Mouse (Mus musculus): ENCODE data around the gene Cntd1.
"Not testable (repeated sequence)": the region's sequence is repeated elsewhere in the genome, so short reads cannot be mapped to it uniquely, and the experiment has no call there.

Cntd1 gene

DNA sequence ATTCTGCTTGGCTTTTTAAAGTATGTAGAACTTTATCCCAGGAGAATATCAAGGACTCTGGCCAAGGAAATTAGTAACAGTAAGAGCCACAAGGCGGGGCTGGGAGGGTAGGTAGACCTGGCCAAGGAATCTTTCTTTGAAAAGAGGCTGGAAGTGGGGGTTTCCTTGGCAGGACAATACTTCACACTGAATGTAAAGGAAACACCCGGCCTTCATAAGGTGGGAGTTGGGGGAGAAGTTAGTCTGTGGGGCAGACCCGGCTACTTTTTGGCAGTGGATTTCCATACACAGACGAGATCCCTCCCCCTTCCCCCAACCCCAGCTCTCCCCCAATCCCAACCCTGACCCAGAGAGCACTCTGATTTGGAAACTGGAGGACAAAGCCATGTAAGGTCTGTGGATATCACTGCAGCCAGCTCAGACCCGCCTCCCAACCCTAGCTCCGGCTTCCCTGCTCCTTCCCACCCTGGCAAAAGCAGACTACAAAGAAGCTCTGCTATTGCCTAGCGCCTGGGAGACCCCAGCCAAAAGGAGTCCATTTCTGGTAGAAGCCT lies 51.6 kb downstream of the Cntd1 start, which contains the start of gene Aoc3:
Aoc3 (plus strand) TSS at position 235 of the 554 bp plus-strand sequence.
- DNase-seq (ENCODE audit: low read depth, low spot score), result no peak

DNA sequence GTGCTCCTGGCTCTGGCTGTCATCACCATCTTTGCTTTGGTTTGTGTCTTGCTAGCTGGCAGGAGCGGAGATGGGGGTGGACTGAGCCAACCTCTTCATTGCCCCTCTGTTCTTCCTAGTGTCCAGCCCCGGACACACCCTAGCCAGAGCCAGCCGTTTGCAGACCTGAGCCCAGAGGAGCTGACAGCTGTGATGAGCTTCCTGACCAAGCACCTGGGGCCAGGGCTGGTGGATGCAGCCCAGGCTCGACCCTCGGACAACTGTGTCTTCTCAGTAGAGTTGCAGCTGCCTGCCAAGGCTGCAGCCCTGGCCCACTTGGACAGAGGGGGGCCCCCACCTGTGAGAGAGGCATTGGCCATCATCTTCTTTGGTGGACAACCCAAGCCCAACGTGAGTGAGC lies 52.1 kb downstream of the Cntd1 start:
- not testable (repeated sequence) for DNase-seq (ENCODE audit: low read depth, low spot score)

DNA sequence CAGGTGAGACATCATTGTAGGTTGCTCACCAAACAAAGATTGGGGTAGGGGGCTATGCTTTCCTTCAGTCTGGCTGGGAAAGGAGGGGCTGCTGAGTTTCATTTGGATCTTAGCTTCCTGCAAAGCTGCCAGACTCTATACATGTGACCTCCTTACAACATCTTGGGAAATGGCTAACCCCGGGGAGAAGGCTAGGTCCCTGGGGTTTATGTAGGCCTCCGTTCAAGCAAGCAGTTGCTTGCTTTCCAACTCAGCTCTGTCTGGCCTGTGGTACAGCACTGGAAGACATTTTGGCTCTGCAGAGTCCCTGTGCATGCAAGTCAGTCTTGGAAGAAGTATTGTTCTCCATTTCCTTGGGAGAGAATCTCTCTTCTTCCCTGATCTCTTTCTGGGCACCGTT lies 53.7 kb downstream of the Cntd1 start:
- DNase-seq (ENCODE audit: low read depth, low spot score), result no peak

DNA sequence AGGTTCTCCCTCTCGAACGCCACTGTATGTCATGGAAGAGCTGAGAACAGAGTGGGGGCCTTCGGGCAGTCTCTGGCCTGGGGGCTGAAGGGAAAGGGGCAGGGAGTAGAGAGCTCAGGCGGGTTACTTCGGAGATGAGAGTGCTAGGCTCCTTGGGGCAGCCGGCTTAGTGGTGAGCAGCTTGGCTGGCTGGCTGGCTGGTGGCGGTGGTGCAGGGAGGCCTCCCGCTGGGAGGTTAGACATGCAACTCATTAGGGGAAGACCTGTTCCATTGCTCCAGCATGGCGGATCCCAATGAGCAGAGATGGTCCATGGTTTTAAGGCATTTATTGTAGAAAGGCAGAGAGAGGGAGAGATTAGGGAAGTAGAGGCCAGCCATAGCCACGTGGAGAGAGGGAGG lies 55.2 kb downstream of the Cntd1 start:
- DNase-seq (ENCODE audit: low read depth, low spot score), result no peak

DNA sequence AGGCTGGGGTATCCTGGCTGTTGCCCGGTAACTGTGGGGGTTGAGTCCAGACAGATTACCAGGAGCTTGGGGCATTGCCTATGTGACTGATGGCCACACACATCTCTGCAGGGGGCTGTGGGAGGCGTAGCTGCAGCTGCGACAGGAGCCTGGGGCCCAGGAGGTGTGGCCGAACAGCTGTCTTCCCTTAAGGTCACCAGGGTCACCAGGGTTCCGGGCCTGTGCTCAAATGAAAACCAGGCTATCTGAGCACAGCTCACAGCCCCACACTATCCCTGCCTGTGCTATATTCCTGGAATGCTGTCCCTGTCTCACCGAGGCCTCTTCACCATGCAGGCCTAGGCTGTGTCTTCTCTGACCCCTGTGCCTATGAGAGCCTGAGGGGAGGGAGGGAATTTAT lies 55.7 kb downstream of the Cntd1 start:
- DNase-seq (ENCODE audit: low read depth, low spot score), result no peak

DNA sequence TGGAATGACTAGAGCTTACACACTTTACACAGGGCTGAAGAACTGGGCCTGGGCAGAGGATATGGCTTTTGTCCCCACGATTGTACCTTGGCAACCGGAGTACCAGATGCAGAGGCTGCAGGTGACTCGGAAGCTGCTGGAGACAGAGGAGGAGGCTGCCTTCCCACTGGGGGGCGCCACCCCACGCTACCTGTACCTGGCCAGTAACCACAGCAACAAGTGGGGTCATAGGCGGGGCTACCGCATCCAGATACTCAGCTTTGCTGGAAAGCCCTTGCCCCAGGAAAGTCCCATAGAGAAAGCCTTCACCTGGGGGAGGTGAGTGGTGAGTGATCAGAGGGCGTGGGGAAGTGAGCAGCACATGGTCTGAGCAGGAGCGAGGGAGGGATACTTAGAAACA lies 56.9 kb downstream of the Cntd1 start:
- no peak for DNase-seq (ENCODE audit: low read depth, low spot score)

DNA sequence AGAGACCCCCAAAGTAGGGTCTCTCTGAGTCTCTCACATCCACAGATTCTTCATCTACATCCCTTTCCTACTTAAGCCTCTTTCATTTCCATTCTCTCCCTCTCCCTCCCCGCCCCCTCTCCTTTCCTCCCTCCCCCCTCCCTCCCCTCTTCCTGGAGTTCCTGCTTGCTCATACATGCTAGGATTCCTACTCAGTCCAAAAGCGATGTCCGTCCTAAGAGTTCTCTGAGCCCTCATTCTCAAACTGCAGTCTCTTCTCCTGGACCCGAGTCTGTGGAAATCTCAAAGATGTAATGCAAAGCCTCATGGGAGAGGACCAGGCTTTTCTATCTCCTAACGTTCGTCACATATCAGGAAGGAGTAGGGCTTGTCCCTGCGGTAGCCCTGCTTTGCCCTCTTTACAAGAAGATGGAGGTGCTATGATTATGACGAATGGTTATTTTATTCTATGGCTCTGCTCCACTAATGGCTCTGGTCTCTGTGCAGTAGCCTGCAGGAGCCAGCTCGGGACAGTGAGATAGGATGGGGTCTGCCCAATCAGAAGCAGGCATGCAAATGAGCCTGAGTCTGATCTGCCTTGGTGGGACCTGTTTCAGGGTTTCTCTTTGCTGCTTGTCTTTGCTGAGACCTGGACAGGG lies 59.4 kb downstream of the Cntd1 start:
- DNase-seq (ENCODE audit: low read depth, low spot score), result no peak

All from retina, adult 2 months (tissue).